Mouse (Mus musculus) G1E (cell line): ENCODE results near the gene Myl9.

Experiments
- CTCF ChIP-seq: IDR thresholded peaks from 2 replicates; pipeline ENCODE4 v1.5.1; 2012; ENCODE audit warnings: low read depth, low read length, inconsistent platforms, mixed read lengths
- GATA1 ChIP-seq: IDR thresholded peaks from 2 replicates; pipeline ENCODE4 v1.6.1; 2012; ENCODE audit warnings: borderline replicate concordance, low read length, inconsistent platforms, mixed read lengths
- TAL1 ChIP-seq: conservative IDR thresholded peaks from 2 replicates; pipeline ENCODE4 v1.6.1; 2012; ENCODE audit warnings: low read depth, low read length, inconsistent platforms, mixed read lengths

- TF ChIP-seq CTCF (no peak), GATA1 (no peak), TAL1 (no peak)
These were observed 39.7 kb downstream of the Myl9 start for GRCm38 (mm10) chr2:156814893-156815292.
